Mouse (Mus musculus): ENCODE results near the gene Golph3.
A peak's percentile ranks its signal among the peaks of the same experiment; 100 is the strongest.

Golph3 gene

GRCm38 (mm10) chr15:12321091-12321787 is at the start of gene Golph3:
Gene Golph3, plus strand, starts transcription at chr15:12321450.
- peak; percentile 96 for DNase-seq

- no peak for DNase-seq
Observed at GRCm38 (mm10) chr15:12273325-12274052, 47.8 kb upstream of the Golph3 start.

- DNase-seq = no peak
Observed at GRCm38 (mm10) chr15:12274053-12274769, 47.0 kb upstream of the Golph3 start.

- no peak for DNase-seq
Observed at GRCm38 (mm10) chr15:12275091-12275623, 46.1 kb upstream of the Golph3 start.

GRCm38 (mm10) chr15:12279816-12280215 is 41.4 kb upstream of the Golph3 start:
- no peak for DNase-seq

GRCm38 (mm10) chr15:12284794-12285534 is 36.3 kb upstream of the Golph3 start:
- DNase-seq = no peak

GRCm38 (mm10) chr15:12285535-12285809 is 35.8 kb upstream of the Golph3 start:
- DNase-seq = no peak

- peak; percentile 26 for DNase-seq
Observed at GRCm38 (mm10) chr15:12290330-12290729, 30.9 kb upstream of the Golph3 start.

GRCm38 (mm10) chr15:12291757-12292156 is 29.5 kb upstream of the Golph3 start:
- peak; percentile 29 for DNase-seq

GRCm38 (mm10) chr15:12296228-12296627 is 25.0 kb upstream of the Golph3 start:
- no peak for DNase-seq

- no peak for DNase-seq
Observed at GRCm38 (mm10) chr15:12298231-12298737, 23.0 kb upstream of the Golph3 start.

GRCm38 (mm10) chr15:12301771-12302170 is 19.5 kb upstream of the Golph3 start:
- peak; percentile 73 for DNase-seq

GRCm38 (mm10) chr15:12306188-12307071 is 14.8 kb upstream of the Golph3 start:
- peak; percentile 84 for DNase-seq

- no peak for DNase-seq
Observed at GRCm38 (mm10) chr15:12307114-12307513, 14.1 kb upstream of the Golph3 start.

- DNase-seq = no peak
Observed at GRCm38 (mm10) chr15:12308539-12308938, 12.7 kb upstream of the Golph3 start.

- DNase-seq = no peak
Observed at GRCm38 (mm10) chr15:12310676-12311075, 10.6 kb upstream of the Golph3 start.

- DNase-seq = no peak
Observed at GRCm38 (mm10) chr15:12311465-12311864, 9.8 kb upstream of the Golph3 start.

- no peak for DNase-seq
Observed at GRCm38 (mm10) chr15:12313255-12313654, 8.0 kb upstream of the Golph3 start.

- DNase-seq = no peak
Observed at GRCm38 (mm10) chr15:12314584-12314983, 6.7 kb upstream of the Golph3 start.

GRCm38 (mm10) chr15:12315996-12316395 is 5.3 kb upstream of the Golph3 start:
- no peak for DNase-seq

- peak; percentile 37 for DNase-seq
Observed at GRCm38 (mm10) chr15:12317290-12317689, 4.0 kb upstream of the Golph3 start.

- no peak for DNase-seq
Observed at GRCm38 (mm10) chr15:12318451-12318850, 2.8 kb upstream of the Golph3 start.

Measured in liver (tissue).